Mouse (Mus musculus) liver, embryonic 12.5 days (tissue): ENCODE measurements around the gene Atp6v1g2. TPM values are rescaled to one million over a fixed set of nuclear protein-coding genes. Genes with fewer than 3 reads are reported as not detected.
A peak's percentile ranks its signal among the peaks of the same experiment; 100 is the strongest.

Experiments
- ATAC-seq: fragments of 200-750 bp; cut with Nextera tagmentation; 2 replicates; pipeline ENCODE4 v1.8.0; 2017; ENCODE audit warnings: moderate number of reproducible peaks, mild to moderate bottlenecking, moderate library complexity
- H3K27ac ChIP-seq: fragments of 300-500 bp; sonication (generic); 2 replicates; pipeline ENCODE4 v1.5.1; 2016; ENCODE audit warnings: mild to moderate bottlenecking
- H3K27me3 ChIP-seq: fragments of 300-500 bp; sonication (generic); replicated peaks from 2 replicates; pipeline ENCODE4 v1.6.1; 2016; ENCODE audit warnings: mild to moderate bottlenecking, moderate library complexity
- H3K36me3 ChIP-seq: fragments of 300-500 bp; sonication (generic); 2 replicates; pipeline ENCODE4 v1.6.1; 2016; ENCODE audit warnings: mild to moderate bottlenecking, moderate library complexity
- H3K4me1 ChIP-seq: fragments of 300-500 bp; sonication (generic); 2 replicates; pipeline ENCODE4 v1.6.1; 2016
- H3K4me2 ChIP-seq: fragments of 300-500 bp; sonication (generic); 2 replicates; pipeline ENCODE4 v1.6.1; 2016; ENCODE audit warnings: mild to moderate bottlenecking, moderate library complexity
- H3K4me3 ChIP-seq: fragments of 300-500 bp; sonication (generic); 2 replicates; pipeline ENCODE4 v1.5.1; 2016; ENCODE audit warnings: mild to moderate bottlenecking, moderate library complexity
- H3K9ac ChIP-seq: fragments of 300-500 bp; sonication (generic); 2 replicates; pipeline ENCODE4 v1.6.1; 2016; ENCODE audit warnings: mild to moderate bottlenecking, moderate library complexity
- H3K9me3 ChIP-seq: fragments of 300-500 bp; sonication (generic); replicated peaks from 2 replicates; pipeline ENCODE4 v1.6.1; 2016; ENCODE audit warnings: mild to moderate bottlenecking, moderate library complexity
- WGBS: fragments of 180-500 bp; shearing (Covaris S2); methylation state at CpG from one replicate; pipeline ENCODE4 v1.1.7; 2016; ENCODE audit not compliant: insufficient replicate concordance; 5-methylcytosine and 5-hydroxymethylcytosine counted together
- polyA plus RNA-seq: library from polyadenylated mRNA; unstranded; fragments of >200 nt; fragmentation: Nextera tagmentation; extraction: Ambion mirVana; gene quantifications from 2 replicates; pipeline ENCODE4 v1.2.1, GENCODE M21; 2016

The Atp6v1g2 gene
- polyA plus RNA-seq, 1 experiment from 2014 or later, result 1.3 TPM

DNA sequence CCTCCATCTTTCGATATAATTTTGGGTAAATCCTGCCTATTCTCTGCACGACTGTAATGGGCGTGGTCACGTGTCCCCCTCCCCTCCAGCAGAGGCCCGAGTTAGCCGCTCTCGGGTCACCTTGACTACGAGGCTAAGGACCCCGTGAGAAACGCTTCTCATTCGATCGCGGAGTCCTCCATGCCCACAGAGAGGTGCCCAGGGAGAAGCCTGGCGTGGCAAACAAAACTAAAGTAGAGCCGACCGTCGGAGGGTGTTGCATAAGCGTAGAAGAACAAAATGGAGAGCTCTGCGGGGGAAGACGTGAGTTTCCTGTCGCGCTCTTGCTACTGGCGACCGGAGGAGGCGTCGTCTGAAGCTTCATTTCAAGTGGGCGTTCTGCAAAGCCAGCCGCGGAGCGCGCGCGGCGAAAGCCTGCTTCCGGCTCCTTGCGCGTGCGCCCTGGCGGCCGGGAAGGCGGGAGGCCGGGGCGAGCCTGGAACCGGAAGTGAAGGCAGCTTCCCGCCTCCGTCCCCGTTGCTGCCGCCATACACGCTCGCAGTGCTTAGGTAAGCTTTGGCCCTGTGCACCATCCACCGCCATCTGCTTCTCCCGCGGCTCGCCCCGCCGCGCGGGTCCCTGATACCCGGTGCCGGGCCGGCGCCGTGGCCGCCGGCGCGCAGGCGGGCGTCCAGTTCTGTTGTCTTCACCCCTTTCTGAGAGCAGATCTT is 8.0 kb downstream of the Atp6v1g2 start, which contains the start of gene Ddx39b:
Gene Ddx39b (plus strand): TSS at position 442 of the 710 bp plus-strand sequence.
- H3K36me3 ChIP-seq, result peaks cover 35% of the 10 kb centered on the region
- H3K4me3 ChIP-seq, result peak within 1 kb of the TSS; percentile 88
- H3K27ac ChIP-seq, result peak within 1 kb of the TSS; percentile 94
- H3K9me3 ChIP-seq, result no peaks in the 10 kb centered on the region
- ATAC-seq, result peak; percentile 84
- no peaks in the 10 kb centered on the region for H3K27me3 ChIP-seq
- under 1% methylated on average over 69 of the region's 69 CpGs for WGBS
- peaks cover 60% of the 10 kb centered on the region for H3K4me1 ChIP-seq
- peak within 1 kb of the TSS; percentile 95 for H3K9ac ChIP-seq
- peak within 1 kb of the TSS; percentile 91 for H3K4me2 ChIP-seq

- H3K9me3 ChIP-seq, result no peaks in the 10 kb centered on the region
- H3K36me3 ChIP-seq, result peaks cover 43% of the 10 kb centered on the region
- ATAC-seq, result peak; percentile 56
- under 1% methylated on average over 55 of the region's 55 CpGs for WGBS
- H3K4me3 ChIP-seq, result peak overlapping the region; percentile 88
- peaks cover 60% of the 10 kb centered on the region for H3K4me1 ChIP-seq
- H3K4me2 ChIP-seq, result peak overlapping the region; percentile 91
- H3K27ac ChIP-seq, result peak overlapping the region; percentile 94
- peak overlapping the region; percentile 95 for H3K9ac ChIP-seq
- no peaks in the 10 kb centered on the region for H3K27me3 ChIP-seq
Measured at GRCm38 (mm10) chr17:35242015-35242941, 8.8 kb downstream of the Atp6v1g2 start.

DNA sequence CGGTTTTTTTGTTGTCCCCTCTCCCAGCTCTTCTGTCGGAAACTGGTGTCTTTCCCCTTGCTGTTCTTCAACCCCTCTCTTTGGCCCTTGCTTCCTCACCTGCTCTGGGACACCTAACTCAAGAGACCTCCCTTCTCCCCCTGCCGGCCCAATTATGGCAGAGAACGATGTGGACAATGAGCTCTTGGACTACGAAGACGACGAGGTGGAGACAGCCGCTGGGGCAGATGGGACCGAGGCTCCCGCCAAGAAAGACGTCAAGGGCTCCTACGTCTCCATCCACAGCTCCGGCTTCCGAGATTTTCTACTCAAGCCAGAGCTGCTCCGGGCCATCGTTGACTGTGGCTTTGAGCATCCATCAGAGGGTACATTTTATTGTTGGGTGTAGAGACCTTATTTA is 9.6 kb downstream of the Atp6v1g2 start:
- WGBS, result 10% methylated on average over 16 of the region's 16 CpGs
- Histone ChIP-seq H3K27me3 (no peaks in the 10 kb centered on the region), H3K9ac (peak overlapping the region; percentile 95), H3K4me2 (peak overlapping the region; percentile 91), H3K4me3 (peak overlapping the region; percentile 88), H3K27ac (peak overlapping the region; percentile 94), H3K9me3 (no peaks in the 10 kb centered on the region), H3K4me1 (peaks cover 60% of the 10 kb centered on the region), H3K36me3 (peaks cover 51% of the 10 kb centered on the region)
- no peak for ATAC-seq

- H3K9me3 ChIP-seq, result no peaks in the 10 kb centered on the region
- peaks cover 56% of the 10 kb centered on the region for H3K4me1 ChIP-seq
- H3K9ac ChIP-seq, result peak overlapping the region; percentile 95; the same call in 1 of the 2 replicates
- no peak for ATAC-seq
- no peaks in the 10 kb centered on the region for H3K27me3 ChIP-seq
- 70% methylated on average over 2 of the region's 2 CpGs for WGBS
- H3K27ac ChIP-seq, result no peak overlapping the region
- H3K4me3 ChIP-seq, result peak overlapping the region; percentile 88
- H3K36me3 ChIP-seq, result peaks cover 71% of the 10 kb centered on the region
- H3K4me2 ChIP-seq, result peak overlapping the region; percentile 91
Measured at GRCm38 (mm10) chr17:35244999-35245398, 11.5 kb downstream of the Atp6v1g2 start.

- H3K36me3 ChIP-seq, result peaks cover 80% of the 10 kb centered on the region
- H3K27ac ChIP-seq, result 0 out of 2 replicates have a peak overlapping the region, but pooled peaks have one; percentile 6
- peaks cover 46% of the 10 kb centered on the region for H3K4me1 ChIP-seq
- H3K27me3 ChIP-seq, result no peaks in the 10 kb centered on the region
- peak overlapping the region; percentile 91; the same call in 1 of the 2 replicates for H3K4me2 ChIP-seq
- H3K4me3 ChIP-seq, result no peak overlapping the region
- ATAC-seq, result no peak
- H3K9me3 ChIP-seq, result no peaks in the 10 kb centered on the region
- 78% methylated on average over 15 of the region's 15 CpGs for WGBS
- H3K9ac ChIP-seq, result no peak overlapping the region; the same call in 1 of the 2 replicates
Measured at GRCm38 (mm10) chr17:35245731-35246623, 12.5 kb downstream of the Atp6v1g2 start.

- H3K27me3 ChIP-seq, result no peaks in the 10 kb centered on the region
- no peak overlapping the region for H3K4me2 ChIP-seq
- no peaks in the 10 kb centered on the region for H3K9me3 ChIP-seq
- no peak overlapping the region for H3K4me3 ChIP-seq
- ATAC-seq, result no peak
- H3K27ac ChIP-seq, result no peak overlapping the region
- WGBS, result 77% methylated on average over 7 of the region's 7 CpGs
- no peak overlapping the region for H3K9ac ChIP-seq
- peaks cover 91% of the 10 kb centered on the region for H3K36me3 ChIP-seq
- peaks cover 44% of the 10 kb centered on the region for H3K4me1 ChIP-seq
Measured at GRCm38 (mm10) chr17:35247144-35247543, 13.7 kb downstream of the Atp6v1g2 start.

DNA sequence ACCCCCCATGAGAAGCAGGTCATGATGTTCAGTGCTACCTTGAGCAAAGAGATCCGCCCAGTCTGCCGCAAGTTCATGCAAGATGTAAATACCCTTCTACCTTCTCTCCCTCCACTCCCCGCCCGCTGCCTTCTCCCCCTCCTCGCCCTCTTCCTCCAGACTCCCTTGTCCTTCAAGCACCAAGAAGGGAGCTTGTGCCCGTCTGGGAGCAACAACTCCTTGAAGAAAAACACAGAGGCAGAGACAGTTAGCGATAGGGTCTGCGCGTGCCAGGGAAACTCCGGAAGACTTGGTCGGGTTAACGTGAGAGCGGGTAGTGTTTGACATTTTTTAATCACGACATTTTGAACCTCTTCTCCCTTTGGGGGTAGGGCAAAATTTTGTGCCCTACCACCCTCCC is 15.5 kb downstream of the Atp6v1g2 start:
- no peak for ATAC-seq
- peaks cover 99% of the 10 kb centered on the region for H3K36me3 ChIP-seq
- WGBS, result 89% methylated on average over 14 of the region's 14 CpGs

GRCm38 (mm10) chr17:35249451-35250197 is 16.2 kb downstream of the Atp6v1g2 start:
- H3K4me1 ChIP-seq, result peaks cover 26% of the 10 kb centered on the region
- H3K27me3 ChIP-seq, result no peaks in the 10 kb centered on the region
- no peak for ATAC-seq
- 84% methylated on average over 19 of the region's 19 CpGs for WGBS
- H3K9ac ChIP-seq, result no peak overlapping the region
- H3K4me2 ChIP-seq, result no peak overlapping the region
- H3K36me3 ChIP-seq, result peaks cover 98% of the 10 kb centered on the region
- H3K27ac ChIP-seq, result no peak overlapping the region
- H3K9me3 ChIP-seq, result no peaks in the 10 kb centered on the region
- H3K4me3 ChIP-seq, result no peak overlapping the region

More for the DNA sequence above, 15.5 kb downstream of the Atp6v1g2 start:
- Histone ChIP-seq H3K27ac (no peak overlapping the region), H3K9me3 (no peaks in the 10 kb centered on the region), H3K4me3 (no peak overlapping the region), H3K27me3 (no peaks in the 10 kb centered on the region), H3K4me2 (no peak overlapping the region), H3K4me1 (peaks cover 32% of the 10 kb centered on the region), H3K9ac (no peak overlapping the region)

DNA sequence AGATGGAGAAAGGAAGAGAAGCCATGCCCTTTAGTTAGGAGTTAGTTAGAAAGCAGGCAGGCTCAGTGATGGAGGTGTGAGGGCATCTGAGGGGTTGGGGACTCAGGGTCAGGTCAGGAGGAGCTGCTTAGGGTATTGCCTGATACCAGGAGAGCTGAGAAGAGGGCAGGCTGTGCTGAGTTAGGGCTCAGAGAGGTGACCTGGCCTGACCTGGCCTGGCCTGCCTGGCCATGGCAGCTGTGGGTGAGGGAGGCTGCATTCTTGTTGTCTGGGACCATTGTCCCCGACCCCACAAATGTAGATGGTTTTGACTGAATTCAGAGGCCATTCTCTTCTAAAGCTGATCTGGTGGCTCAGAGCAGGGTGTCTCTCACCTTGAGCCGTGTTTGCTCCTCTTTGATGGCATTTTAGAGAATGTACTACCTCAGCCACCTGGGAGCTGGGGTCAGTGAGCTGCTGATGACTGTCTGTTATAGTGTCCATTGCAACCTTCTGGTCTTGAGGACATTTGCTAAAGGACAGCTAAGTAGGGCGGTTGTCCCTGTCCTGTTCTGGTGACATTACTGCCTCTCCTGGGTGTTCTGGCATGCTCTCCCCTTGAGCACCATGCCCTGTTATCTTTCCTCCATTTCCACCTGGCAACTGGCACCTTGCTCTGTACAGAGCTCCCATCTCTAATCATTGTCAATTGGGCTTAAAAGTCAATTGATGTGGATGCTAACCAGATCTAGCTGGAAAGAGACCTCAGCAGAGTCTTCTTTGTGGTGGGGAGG is 17.1 kb downstream of the Atp6v1g2 start:
- Histone ChIP-seq H3K27ac (no peak overlapping the region), H3K4me3 (no peak overlapping the region), H3K4me2 (no peak overlapping the region), H3K4me1 (peaks cover 17% of the 10 kb centered on the region), H3K9ac (no peak overlapping the region), H3K9me3 (no peaks in the 10 kb centered on the region), H3K36me3 (peaks cover 89% of the 10 kb centered on the region), H3K27me3 (no peaks in the 10 kb centered on the region)
- no peak for ATAC-seq
- 85% methylated on average over 3 of the region's 3 CpGs for WGBS

DNA sequence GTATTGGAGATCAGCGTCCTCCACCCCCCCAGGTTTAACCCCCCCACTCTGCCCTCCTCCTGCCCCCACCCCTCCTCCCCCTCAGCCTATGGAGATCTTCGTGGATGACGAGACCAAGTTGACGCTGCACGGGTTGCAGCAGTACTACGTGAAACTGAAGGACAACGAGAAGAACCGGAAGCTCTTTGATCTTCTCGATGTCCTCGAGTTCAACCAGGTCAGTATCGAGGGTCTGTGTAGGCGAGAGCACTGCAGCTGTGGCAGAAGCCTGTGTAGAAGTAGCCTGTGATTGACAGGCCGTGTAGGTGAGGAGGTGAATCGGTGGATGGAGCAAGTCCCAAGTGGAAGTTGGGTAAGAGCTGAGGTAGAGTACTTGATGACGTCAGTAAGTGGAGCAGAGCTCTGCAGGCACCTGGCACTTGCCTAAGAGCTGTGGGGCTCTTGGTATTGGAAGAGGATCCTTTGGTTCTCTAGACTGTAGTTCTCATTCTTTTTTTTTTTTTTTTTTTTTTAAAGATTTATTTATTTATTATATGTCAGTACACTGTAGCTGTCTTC is 17.8 kb downstream of the Atp6v1g2 start:
- Histone ChIP-seq H3K4me1 (peaks cover 10% of the 10 kb centered on the region), H3K36me3 (peaks cover 82% of the 10 kb centered on the region)
- ATAC-seq, result no peak

More for the DNA sequence above, 17.8 kb downstream of the Atp6v1g2 start:
- WGBS, result 79% methylated on average over 15 of the region's 15 CpGs
- Histone ChIP-seq H3K9me3 (no peaks in the 10 kb centered on the region), H3K4me3 (no peak overlapping the region), H3K4me2 (no peak overlapping the region), H3K9ac (no peak overlapping the region), H3K27me3 (0 out of 2 replicates have a peak, but pooled peaks cover 1% of the 10 kb centered on the region), H3K27ac (no peak overlapping the region)
